Mouse (Mus musculus) frontal cortex, postnatal 10 days (tissue): ENCODE data around the gene Pip4k2b.

ENCODE experiments used
- DNase-seq, 2 experiments: peaks; one replicate each; pipeline ENCODE4 v3.0.0; 2022; ENCODE audit warnings: low spot score in 2 of 2, mixed read lengths in 1 of 2

Pip4k2b gene

GRCm38 (mm10) chr11:97694921-97695711 lies 49.4 kb downstream of the Pip4k2b start:
- DNase-seq = peak; percentile 60 to 72

- no peak for DNase-seq
These were observed 50.1 kb downstream of the Pip4k2b start for GRCm38 (mm10) chr11:97694435-97694834.

GRCm38 (mm10) chr11:97689861-97690260 lies 54.6 kb downstream of the Pip4k2b start:
- DNase-seq = peak; percentile 53 to 64

- DNase-seq = no peak
These were observed 57.4 kb downstream of the Pip4k2b start for GRCm38 (mm10) chr11:97687061-97687460.

GRCm38 (mm10) chr11:97686322-97686908 lies 58.1 kb downstream of the Pip4k2b start:
- no peak for DNase-seq

- DNase-seq = peak; percentile 71 to 81
These were observed 58.7 kb downstream of the Pip4k2b start, which contains the start of gene Cisd3 for GRCm38 (mm10) chr11:97685613-97686321. Gene Cisd3 (plus strand): TSS chr11:97685826.

GRCm38 (mm10) chr11:97684766-97685165 lies 59.7 kb downstream of the Pip4k2b start:
- no peak for DNase-seq

- no peak for DNase-seq
These were observed 60.3 kb downstream of the Pip4k2b start for GRCm38 (mm10) chr11:97684063-97684680.

- no peak for DNase-seq
These were observed 61.9 kb downstream of the Pip4k2b start for GRCm38 (mm10) chr11:97682504-97683055.

- DNase-seq = no peak
These were observed 64.1 kb downstream of the Pip4k2b start for GRCm38 (mm10) chr11:97680430-97680829.

- DNase-seq = no peak
These were observed 66.2 kb downstream of the Pip4k2b start for GRCm38 (mm10) chr11:97678301-97678700.

GRCm38 (mm10) chr11:97677842-97678241 lies 66.7 kb downstream of the Pip4k2b start:
- DNase-seq = no peak

- DNase-seq = no peak
These were observed 67.1 kb downstream of the Pip4k2b start for GRCm38 (mm10) chr11:97677381-97677780.

- DNase-seq = no peak
These were observed 68.3 kb downstream of the Pip4k2b start for GRCm38 (mm10) chr11:97676050-97676754.

- DNase-seq = no peak
These were observed 71.4 kb downstream of the Pip4k2b start for GRCm38 (mm10) chr11:97673148-97673547.

GRCm38 (mm10) chr11:97671177-97671527 lies 73.4 kb downstream of the Pip4k2b start:
- DNase-seq = no peak

GRCm38 (mm10) chr11:97670234-97671176 lies 74.0 kb downstream of the Pip4k2b start:
- no peak for DNase-seq

- DNase-seq = no peak
These were observed 74.7 kb downstream of the Pip4k2b start for GRCm38 (mm10) chr11:97669829-97670228.

- no peak for DNase-seq
These were observed 75.2 kb downstream of the Pip4k2b start for GRCm38 (mm10) chr11:97669268-97669667.

GRCm38 (mm10) chr11:97668160-97668559 lies 76.3 kb downstream of the Pip4k2b start:
- no peak for DNase-seq
